Mouse (Mus musculus) adrenal gland, adult 2 months (tissue): ENCODE results near the gene Egf. TPM values are rescaled to one million over a fixed set of nuclear protein-coding genes. Genes with fewer than 3 reads are reported as not detected.
A peak's percentile ranks its signal among the peaks of the same experiment; 100 is the strongest.

Source experiments
- DNase-seq: peaks from one replicate; pipeline ENCODE4 v3.0.0; 2021
- polyA plus RNA-seq: library from polyadenylated mRNA; depleted of rRNA; stranded (reverse); fragments of >200 nt; gene quantifications from 2 replicates; pipeline ENCODE4 v1.2.3, GENCODE M21; 2012
- total RNA-seq, 2 experiments: library from RNA; stranded (reverse); gene quantifications; 2 replicates each; pipeline ENCODE4 v1.2.3; 2021

Egf gene
- total and polyA plus RNA-seq, 3 experiments: 0.54 to 1.1 (median 0.66) TPM

DNA sequence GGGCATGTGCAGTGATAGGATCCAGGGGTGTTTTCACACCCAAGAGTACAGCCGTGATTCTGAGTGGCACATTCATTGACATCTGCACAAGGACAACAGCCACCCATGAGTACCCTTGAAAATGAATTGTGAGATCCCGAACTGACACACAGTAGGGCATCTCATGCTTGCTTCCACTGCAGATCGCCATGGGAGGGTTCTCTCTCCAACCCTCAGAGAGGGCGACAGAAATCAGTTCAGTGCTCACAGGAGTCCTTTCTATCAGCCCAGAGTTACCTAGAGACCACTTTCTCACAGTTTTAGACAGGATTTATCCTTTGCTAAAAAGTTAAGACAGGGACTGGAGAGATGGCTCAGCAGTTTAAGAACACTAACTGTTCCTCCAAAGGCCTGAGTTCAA lies 31.8 kb downstream of the Egf start:
- DNase-seq: no peak

- peak; percentile 21 for DNase-seq
These were observed 40.5 kb downstream of the Egf start for GRCm38 (mm10) chr3:129714542-129715145.

GRCm38 (mm10) chr3:129708157-129708556 lies 47.0 kb downstream of the Egf start:
- DNase-seq: peak; percentile 41

GRCm38 (mm10) chr3:129698882-129699281 lies 56.2 kb downstream of the Egf start:
- DNase-seq: no peak

DNA sequence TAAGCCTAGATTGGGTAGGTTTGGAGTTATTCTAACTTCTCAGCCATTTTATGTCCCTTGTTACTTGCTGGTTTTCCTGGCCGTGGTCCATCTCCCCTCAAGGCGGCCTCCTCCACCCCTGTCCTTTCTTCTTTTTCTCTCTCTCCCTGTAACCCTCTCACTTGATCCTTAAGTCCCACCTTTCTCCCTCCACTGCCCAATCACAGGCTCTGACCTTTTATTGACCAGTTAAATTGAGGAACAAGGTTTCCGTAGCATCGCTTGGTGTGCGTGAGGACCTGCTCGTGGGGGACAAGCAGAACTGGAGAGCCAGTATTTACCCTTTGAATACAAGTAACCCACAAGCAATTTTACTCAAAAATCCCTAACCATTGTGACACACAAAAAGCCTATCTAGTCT lies 56.8 kb downstream of the Egf start:
- DNase-seq: no peak

- no peak for DNase-seq
These were observed 57.4 kb downstream of the Egf start for GRCm38 (mm10) chr3:129697691-129698090.

- DNase-seq: no peak
These were observed 59.2 kb downstream of the Egf start for GRCm38 (mm10) chr3:129695943-129696342.

- DNase-seq: no peak
These were observed 61.5 kb downstream of the Egf start for GRCm38 (mm10) chr3:129693581-129693980.

DNA sequence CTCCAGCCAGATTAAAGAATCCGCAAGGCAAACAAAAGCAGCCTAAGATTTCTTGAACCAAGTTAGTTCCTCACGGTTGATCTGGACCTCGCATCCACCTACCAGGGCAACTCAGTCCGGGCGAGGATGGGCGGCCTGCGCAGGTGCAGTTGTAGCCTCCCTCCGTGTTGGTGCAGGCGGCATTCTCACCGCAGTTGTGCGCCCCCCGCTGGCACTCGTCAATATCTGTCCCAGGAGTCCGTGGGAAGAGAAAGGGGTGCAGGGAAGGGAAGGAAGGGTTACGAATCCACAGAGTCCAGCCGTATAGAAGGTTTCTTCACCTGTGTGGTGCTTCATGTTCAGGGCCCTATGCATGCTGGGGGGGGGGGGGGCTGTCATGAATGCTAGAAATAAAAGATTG lies 62.3 kb downstream of the Egf start:
- DNase-seq: no peak

DNA sequence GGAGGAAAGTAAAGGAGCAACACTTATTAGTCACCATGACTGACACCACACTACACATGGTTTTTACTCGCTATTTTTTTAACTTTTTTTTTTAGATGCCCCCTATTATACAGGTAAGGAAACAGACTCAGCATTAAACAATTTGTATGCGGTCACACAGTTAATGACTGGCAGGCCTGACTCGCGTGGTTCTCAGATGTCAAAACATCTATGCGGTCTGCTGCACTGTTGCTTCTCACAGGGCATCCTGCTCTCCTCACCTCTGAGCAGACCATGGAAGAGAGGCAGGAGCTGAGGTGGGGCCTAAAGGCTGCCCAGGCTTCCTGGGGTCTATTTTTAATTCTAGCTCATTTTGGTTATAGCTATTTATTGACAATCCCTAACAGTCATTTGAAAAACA lies 67.7 kb downstream of the Egf start:
- no peak for DNase-seq

DNA sequence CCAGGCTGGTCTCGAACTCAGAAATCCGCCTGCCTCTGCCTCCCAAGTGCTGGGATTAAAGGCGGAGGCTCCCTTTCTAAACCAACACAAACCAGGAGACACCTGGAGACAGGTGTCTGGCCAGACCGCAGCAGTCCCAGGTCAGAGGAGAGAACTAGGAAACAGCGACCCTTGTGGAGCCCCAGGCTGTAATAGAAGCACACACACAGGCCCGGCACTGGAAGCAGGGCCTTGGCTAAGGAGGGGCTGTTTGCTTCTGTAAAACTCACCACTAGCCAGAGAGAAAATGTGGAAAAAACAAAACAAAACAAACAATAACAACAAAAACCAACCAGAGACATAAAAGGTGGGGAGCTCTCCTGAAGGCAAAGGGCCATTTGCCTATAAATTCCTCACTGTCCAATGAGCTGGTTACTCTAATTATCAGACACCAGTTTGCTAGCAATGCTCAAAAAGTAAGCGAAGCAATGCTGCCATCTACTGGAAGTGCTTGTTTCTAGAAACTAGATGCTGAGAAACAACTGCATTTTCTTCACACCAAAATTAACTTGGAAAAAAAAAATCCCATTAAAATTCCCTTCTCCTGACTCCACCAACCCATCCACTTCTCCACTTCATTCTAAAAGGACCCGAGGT lies 68.3 kb downstream of the Egf start:
- peak; percentile 49 for DNase-seq

DNA sequence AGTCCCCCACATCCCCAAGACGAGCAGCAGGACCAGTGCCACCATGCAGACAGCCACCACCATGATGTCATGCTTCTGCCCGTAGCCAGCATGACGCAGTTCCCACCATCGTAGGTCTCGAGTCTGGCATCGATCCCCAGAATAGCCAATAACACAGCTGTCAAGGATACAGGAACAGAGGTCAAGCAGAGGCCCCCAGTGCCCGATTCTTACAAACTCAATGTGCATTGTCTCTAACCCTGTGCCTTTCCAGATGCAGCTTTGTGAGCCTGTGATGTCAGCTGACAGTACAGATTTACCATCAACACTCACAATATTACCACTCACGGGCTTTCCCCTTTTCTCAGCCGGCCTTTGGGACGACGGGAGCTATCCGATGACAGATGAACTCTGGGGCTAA lies 68.9 kb downstream of the Egf start:
- DNase-seq: no peak

- no peak for DNase-seq
These were observed 71.9 kb downstream of the Egf start for GRCm38 (mm10) chr3:129683060-129683679.

- no peak for DNase-seq
These were observed 72.7 kb downstream of the Egf start for GRCm38 (mm10) chr3:129682389-129682788.

DNA sequence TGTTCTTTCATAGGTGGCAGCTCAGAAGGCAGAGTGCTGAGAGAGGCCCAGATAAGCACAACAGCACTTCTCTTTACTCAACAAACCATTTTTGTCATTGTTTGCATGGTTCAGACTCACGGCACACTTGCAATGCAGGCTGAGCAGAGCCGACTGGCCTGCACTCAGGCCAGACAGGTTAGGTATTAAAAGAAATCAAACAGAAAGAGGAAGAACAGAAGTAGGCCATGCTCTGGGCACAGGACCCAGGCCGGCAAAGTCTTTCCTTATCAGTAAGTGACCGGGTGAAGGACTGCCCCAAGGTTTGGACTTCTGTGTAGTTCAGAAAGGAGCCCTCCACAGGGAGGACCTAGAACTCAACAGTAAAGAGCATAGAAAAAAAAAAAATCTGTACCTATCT lies 73.3 kb downstream of the Egf start:
- peak; percentile 27 for DNase-seq

- peak; percentile 8 for DNase-seq
These were observed 74.9 kb downstream of the Egf start for GRCm38 (mm10) chr3:129680258-129680657.

GRCm38 (mm10) chr3:129675923-129676322 lies 79.2 kb downstream of the Egf start:
- no peak for DNase-seq

GRCm38 (mm10) chr3:129663906-129664305 lies 91.2 kb downstream of the Egf start:
- no peak for DNase-seq

- no peak for DNase-seq
These were observed 96.3 kb downstream of the Egf start for GRCm38 (mm10) chr3:129658776-129659175.

DNA sequence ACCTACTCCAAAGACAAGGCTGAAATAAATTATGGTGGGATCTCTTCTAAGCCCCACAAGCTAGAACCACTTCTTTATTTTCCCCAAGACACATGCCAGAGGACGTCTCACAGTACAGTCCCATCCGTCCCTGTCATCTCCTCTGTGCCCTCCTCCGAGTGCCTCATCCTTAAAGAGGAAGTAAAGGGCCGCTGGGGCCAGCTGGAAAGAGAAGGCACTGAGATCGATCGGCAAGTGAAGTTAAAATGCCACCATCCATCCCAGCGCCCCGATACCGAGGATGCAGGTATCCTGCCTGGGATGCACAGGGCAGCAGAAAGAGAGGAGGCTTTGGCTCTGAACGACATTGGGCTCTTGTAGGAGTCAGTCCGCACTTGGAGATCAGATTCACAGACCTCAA lies 97.3 kb downstream of the Egf start:
- DNase-seq: no peak

DNA sequence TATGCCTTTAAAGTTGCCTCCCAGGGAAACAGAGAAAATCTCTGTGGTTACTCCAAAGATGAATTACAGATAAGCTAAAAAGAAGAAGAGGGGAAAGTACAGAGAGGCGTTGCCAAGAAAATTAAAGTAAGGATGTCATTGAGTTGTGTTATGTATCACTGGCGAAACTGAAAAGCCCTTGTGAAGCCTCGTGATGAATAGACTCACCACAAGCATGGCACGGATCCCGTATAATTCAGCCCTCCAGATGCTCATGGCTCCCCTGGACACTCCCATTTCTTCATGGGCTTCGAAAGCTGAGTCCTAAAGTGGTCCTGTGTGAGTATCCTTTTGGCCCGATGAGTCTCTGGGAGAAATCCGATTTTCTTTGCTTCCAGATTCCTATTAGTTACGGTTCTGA lies 97.9 kb downstream of the Egf start:
- no peak for DNase-seq

DNA sequence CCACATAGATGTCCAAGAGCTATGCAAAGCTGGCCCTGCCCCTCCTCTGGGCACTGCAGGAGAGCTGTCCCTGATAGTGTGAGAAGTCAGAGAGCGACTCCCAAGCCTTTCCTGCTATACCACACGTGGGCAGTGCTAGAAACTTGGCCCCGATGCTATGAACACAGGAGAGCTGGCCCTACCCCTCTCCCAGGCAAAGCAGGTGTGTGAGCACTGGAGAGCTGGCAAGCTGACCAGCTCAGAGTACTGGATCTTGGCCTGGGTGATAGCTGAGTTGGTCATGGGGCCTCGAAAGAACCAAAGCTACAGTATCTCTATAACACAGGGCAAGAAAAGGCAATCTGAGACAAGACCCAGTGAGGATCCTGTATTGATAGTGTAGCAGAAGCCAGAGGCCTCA lies 98.6 kb downstream of the Egf start:
- no peak for DNase-seq

DNA sequence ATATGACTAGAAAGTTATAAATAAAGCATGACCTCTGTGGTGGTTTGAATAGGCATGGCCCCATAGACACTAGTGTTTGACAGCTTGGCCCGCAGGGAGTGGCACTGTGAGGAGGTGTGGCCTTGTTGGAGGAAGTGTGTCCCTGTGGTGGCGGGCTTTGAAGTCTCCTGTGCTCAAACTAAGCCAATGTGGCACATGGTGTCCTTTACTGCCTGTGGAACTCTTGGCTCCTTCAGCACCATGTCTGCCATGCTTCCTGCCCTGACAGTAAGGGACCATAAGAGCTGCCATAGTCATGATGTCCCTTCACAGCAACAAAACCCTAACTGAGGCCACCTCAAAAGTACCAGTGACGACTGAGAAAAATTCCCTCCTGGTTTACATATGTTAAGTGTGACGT lies 102.6 kb downstream of the Egf start:
- DNase-seq: no peak

GRCm38 (mm10) chr3:129651765-129652164 lies 103.4 kb downstream of the Egf start:
- no peak for DNase-seq
